Mouse (Mus musculus): ENCODE results near the gene Ier3. TPM values are rescaled to one million over a fixed set of nuclear protein-coding genes. Genes with fewer than 3 reads are reported as not detected.

Ier3 gene
- polyA plus RNA-seq, 1 experiment from 2014 or later, result 205 TPM

- 57% methylated on average over 8 of the region's 8 CpGs for WGBS
- ATAC-seq (no peak), DNase-seq (ENCODE audit: low spot score) (no peak)
- H3K4me1 ChIP-seq (ENCODE audit: insufficient read depth, low read depth, low read length), result peaks cover 5% of the 10 kb centered on the region; the same call in 1 of the 2 replicates
- H3K4me2 ChIP-seq (replicated peaks; ENCODE audit: low read depth, low read length), result no peak overlapping the region
- H3K36me3 ChIP-seq (ENCODE audit: insufficient read depth, low read length), result peaks cover 39% of the 10 kb centered on the region
- H3K27me3 ChIP-seq (replicated peaks; ENCODE audit: insufficient read depth, low read length), result no peaks in the 10 kb centered on the region
- H3K9ac ChIP-seq (replicated peaks; ENCODE audit: low read depth), result no peak overlapping the region
- H3K27ac ChIP-seq (ENCODE audit: low read length), result no peak overlapping the region
- no peak overlapping the region for H3K4me3 ChIP-seq (ENCODE audit: low read depth, low read length)
- TF ChIP-seq EP300 (IDR thresholded peaks at IDR 0.05), result no peak
- no peaks in the 10 kb centered on the region for H3K9me3 ChIP-seq (ENCODE audit: low read length)
Measured at GRCm38 (mm10) chr17:35832400-35833238, 11.1 kb downstream of the Ier3 start.

- WGBS, result 20% methylated on average over 5 of the region's 5 CpGs
- no peak for TF ChIP-seq EP300 (IDR thresholded peaks at IDR 0.05)
- peaks cover 37% of the 10 kb centered on the region for H3K36me3 ChIP-seq (ENCODE audit: insufficient read depth, low read length)
- no peak overlapping the region for H3K4me3 ChIP-seq (ENCODE audit: low read depth, low read length)
- H3K4me2 ChIP-seq (replicated peaks; ENCODE audit: low read depth, low read length), result no peak overlapping the region
- H3K27me3 ChIP-seq (replicated peaks; ENCODE audit: insufficient read depth, low read length), result no peaks in the 10 kb centered on the region
- no peak overlapping the region for H3K27ac ChIP-seq (ENCODE audit: low read length)
- H3K9me3 ChIP-seq (ENCODE audit: low read length), result no peaks in the 10 kb centered on the region
- peaks cover 5% of the 10 kb centered on the region; the same call in 1 of the 2 replicates for H3K4me1 ChIP-seq (ENCODE audit: insufficient read depth, low read depth, low read length)
- H3K9ac ChIP-seq (replicated peaks; ENCODE audit: low read depth), result no peak overlapping the region
- DNase-seq (ENCODE audit: low spot score) (no peak), ATAC-seq (no peak)
Measured at GRCm38 (mm10) chr17:35833239-35833751, 11.8 kb downstream of the Ier3 start.

- TF ChIP-seq EP300 (IDR thresholded peaks at IDR 0.05), result no peak
- no peak for TF ChIP-seq CTCF (IDR thresholded peaks at IDR 0.05)
- Histone ChIP-seq H3K36me3 (ENCODE audit: insufficient read depth, low read length) (peaks cover 36% of the 10 kb centered on the region), H3K4me3 (ENCODE audit: low read depth, low read length) (no peak overlapping the region), H3K27me3 (replicated peaks; ENCODE audit: insufficient read depth, low read length) (no peaks in the 10 kb centered on the region), H3K4me2 (replicated peaks; ENCODE audit: low read depth, low read length) (no peak overlapping the region), H3K27ac (ENCODE audit: low read length) (no peak overlapping the region), H3K9ac (replicated peaks; ENCODE audit: low read depth) (no peak overlapping the region), H3K4me1 (ENCODE audit: insufficient read depth, low read depth, low read length) (peaks cover 5% of the 10 kb centered on the region; the same call in 1 of the 2 replicates), H3K9me3 (ENCODE audit: low read length) (no peaks in the 10 kb centered on the region)
- WGBS, result 55% methylated on average over 5 of the region's 5 CpGs
- ATAC-seq, result no peak
- no peak for DNase-seq (ENCODE audit: low spot score)
Measured at GRCm38 (mm10) chr17:35833894-35834293, 12.4 kb downstream of the Ier3 start.

GRCm38 (mm10) chr17:35834696-35835422 is 13.4 kb downstream of the Ier3 start:
- H3K9ac ChIP-seq (replicated peaks; ENCODE audit: low read depth), result no peak overlapping the region
- no peak for ATAC-seq
- no peak for DNase-seq (ENCODE audit: low spot score)
- TF ChIP-seq CTCF (IDR thresholded peaks at IDR 0.05), result peak; percentile 35
- no peak for TF ChIP-seq EP300 (IDR thresholded peaks at IDR 0.05)
- no peaks in the 10 kb centered on the region for H3K9me3 ChIP-seq (ENCODE audit: low read length)
- no peaks in the 10 kb centered on the region for H3K27me3 ChIP-seq (replicated peaks; ENCODE audit: insufficient read depth, low read length)
- 58% methylated on average over 26 of the region's 26 CpGs for WGBS
- peaks cover 5% of the 10 kb centered on the region; the same call in 1 of the 2 replicates for H3K4me1 ChIP-seq (ENCODE audit: insufficient read depth, low read depth, low read length)
- peaks cover 36% of the 10 kb centered on the region for H3K36me3 ChIP-seq (ENCODE audit: insufficient read depth, low read length)
- no peak overlapping the region for H3K4me3 ChIP-seq (ENCODE audit: low read depth, low read length)
- H3K4me2 ChIP-seq (replicated peaks; ENCODE audit: low read depth, low read length), result no peak overlapping the region; the same call in 1 of the 2 replicates
- no peak overlapping the region for H3K27ac ChIP-seq (ENCODE audit: low read length)

DNA sequence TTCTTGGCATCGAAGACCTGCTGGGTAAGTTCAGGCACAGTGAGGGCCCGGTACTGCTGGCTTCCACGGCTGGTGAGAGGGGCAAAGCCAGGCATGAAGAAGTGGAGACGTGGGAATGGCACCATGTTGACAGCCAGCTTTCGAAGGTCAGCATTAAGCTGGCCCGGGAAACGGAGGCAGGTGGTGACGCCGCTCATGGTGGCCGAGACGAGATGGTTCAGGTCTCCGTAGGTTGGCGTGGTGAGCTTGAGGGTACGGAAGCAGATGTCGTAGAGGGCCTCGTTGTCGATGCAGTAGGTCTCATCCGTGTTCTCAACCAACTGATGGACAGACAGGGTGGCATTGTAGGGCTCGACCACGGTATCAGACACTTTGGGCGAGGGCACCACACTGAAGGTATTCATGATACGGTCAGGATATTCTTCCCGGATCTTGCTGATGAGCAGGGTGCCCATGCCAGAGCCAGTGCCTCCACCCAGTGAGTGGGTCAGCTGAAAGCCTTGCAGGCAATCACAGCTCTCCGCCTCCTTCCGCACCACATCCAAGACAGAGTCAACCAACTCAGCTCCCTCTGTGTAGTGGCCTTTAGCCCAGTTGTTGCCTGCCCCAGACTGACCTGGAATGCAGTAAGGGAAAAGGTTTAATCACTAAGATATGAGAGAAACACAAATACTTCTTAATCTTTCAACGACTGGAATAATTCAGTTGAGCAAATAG is 14.1 kb downstream of the Ier3 start:
- DNase-seq (ENCODE audit: low spot score) (no peak), ATAC-seq (no peak)
- H3K9me3 ChIP-seq (ENCODE audit: low read length), result no peaks in the 10 kb centered on the region
- H3K4me3 ChIP-seq (ENCODE audit: low read depth, low read length), result no peak overlapping the region
- no peak overlapping the region for H3K27ac ChIP-seq (ENCODE audit: low read length)
- no peak overlapping the region for H3K9ac ChIP-seq (replicated peaks; ENCODE audit: low read depth)
- no peaks in the 10 kb centered on the region for H3K27me3 ChIP-seq (replicated peaks; ENCODE audit: insufficient read depth, low read length)
- peaks cover 36% of the 10 kb centered on the region for H3K36me3 ChIP-seq (ENCODE audit: insufficient read depth, low read length)
- H3K4me1 ChIP-seq (ENCODE audit: insufficient read depth, low read depth, low read length), result peaks cover 5% of the 10 kb centered on the region; the same call in 1 of the 2 replicates
- no peak overlapping the region; the same call in 1 of the 2 replicates for H3K4me2 ChIP-seq (replicated peaks; ENCODE audit: low read depth, low read length)
- TF ChIP-seq EP300 (IDR thresholded peaks at IDR 0.05) (no peak), CTCF (IDR thresholded peaks at IDR 0.05) (no peak)
- WGBS, result 51% methylated on average over 26 of the region's 26 CpGs

Data from lung, postnatal 0 days (tissue).